Mouse (Mus musculus): ENCODE measurements around the gene Olfr1129.

DNA sequence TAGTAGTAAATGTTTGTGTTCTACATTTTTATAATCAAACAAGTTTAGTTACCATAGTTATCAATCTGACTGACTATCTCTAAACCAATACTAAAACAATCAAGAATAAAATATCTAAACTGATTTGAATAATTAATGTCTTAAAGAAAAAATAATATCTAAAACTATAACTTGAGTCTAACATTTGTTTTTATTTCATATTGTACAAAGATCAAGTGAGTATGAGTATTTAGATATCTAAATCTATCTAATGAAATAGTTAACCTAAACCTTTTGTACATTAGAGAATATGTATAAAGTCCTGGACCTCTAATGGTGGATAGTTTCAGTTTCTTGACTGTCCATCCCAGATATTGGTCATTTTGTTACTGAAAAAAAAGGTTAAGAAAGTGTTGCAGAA, 42.2 kb upstream of the Olfr1129 start, which contains the start of gene Olfr153:
- TF ChIP-seq POLR2A (IDR thresholded peaks at IDR 0.05; ENCODE audit: borderline replicate concordance, insufficient read depth, low read length) (no peak), CTCF (IDR thresholded peaks at IDR 0.05; ENCODE audit: borderline replicate concordance, insufficient read depth, low read depth, low read length) (no peak)

Data from cerebellum, adult 2 months (tissue).